10 mouse cellular contexts compared by ENCODE assay signal in the genomic region with DNA sequence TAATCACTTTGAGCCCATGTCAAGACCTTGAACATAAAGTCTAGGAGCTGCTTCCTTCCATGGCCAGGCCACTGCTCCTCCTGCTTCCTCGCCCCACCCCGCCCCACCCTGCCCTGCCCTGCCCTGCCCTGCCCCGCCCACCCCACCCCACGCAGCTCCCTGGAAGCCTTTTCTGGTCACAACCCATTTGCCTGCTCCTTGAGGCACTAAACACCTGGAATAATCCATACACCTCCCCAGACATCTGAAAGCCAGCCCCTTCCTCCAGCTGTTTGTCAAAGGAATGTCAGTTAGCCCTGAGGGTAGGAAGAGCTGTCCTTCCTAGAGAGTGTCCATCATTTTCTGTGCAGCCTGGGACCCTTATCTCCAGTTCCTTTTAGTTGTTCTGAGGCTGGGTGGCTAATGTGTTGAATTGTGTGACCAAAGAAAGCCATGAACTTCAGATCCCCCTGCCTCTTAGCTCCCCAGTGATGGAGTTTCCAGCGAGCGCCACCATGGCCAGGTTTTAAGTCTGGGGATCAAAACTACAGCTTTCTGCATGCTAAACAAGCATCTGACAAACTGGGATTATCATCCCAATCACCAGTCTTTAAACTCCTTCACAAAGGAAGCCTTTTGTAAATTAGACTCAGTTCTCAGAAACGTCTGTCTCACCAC. TPM values are rescaled to one million over a fixed set of nuclear protein-coding genes. Genes with fewer than 3 reads are reported as not detected.
A peak's percentile ranks its signal among the peaks of the same experiment; 100 is the strongest.
DNase-seq lines count a peak whose midpoint lies in the region; ATAC-seq lines count a peak whose summit lies in the region.
"Not testable (repeated sequence)": the region's sequence is repeated elsewhere in the genome, so short reads cannot be mapped to it uniquely, and the experiment has no call there.
"Had no signal": no experiment of that assay in that cellular context is flagged by ENCODE, and none has a peak within 500 bp of the region (broad histone marks: within the 10 kb centered on the region; RNA-seq: fewer than 3 reads in every experiment).

No protein-coding gene starts in this region.

- WGBS in kidney, embryonic 14.5 days: no CpG with 5 or more reads among the region's 7 CpGs
- 58% methylated on average over 2 of the region's 7 CpGs for WGBS in limb, embryonic 13.5 days

- DNase-seq in cerebellum, adult 8-10 months: peak; percentile 37
- peak; percentile 20 to 27 for DNase-seq in heart, postnatal 14 days
- peak; percentile 31 for DNase-seq in right cerebral cortex, adult 18-20 months
- peak; percentile 64 for DNase-seq in urinary bladder, adult 2 months (ENCODE audit: low spot score)

- not testable (repeated sequence) for H3K27me3 ChIP-seq in kidney, embryonic 14.5 days (ENCODE audit: control insufficient read depth, insufficient read depth, low read length); limb, embryonic 13.5 days

- not testable (repeated sequence) for H3K27ac ChIP-seq in kidney, embryonic 14.5 days (ENCODE audit: low read depth, low read length); limb, embryonic 13.5 days

- H3K4me3 ChIP-seq in kidney, embryonic 14.5 days (ENCODE audit: low read length); limb, embryonic 13.5 days: not testable (repeated sequence)

- not testable (repeated sequence) for H3K4me2 ChIP-seq in kidney, embryonic 14.5 days (replicated peaks; ENCODE audit: low read depth, low read length); limb, embryonic 13.5 days (replicated peaks)

- H3K36me3 ChIP-seq in kidney, embryonic 14.5 days (ENCODE audit: control insufficient read depth, insufficient read depth, low read length); limb, embryonic 13.5 days: not testable (repeated sequence)

- peak; percentile 62; the same call in 1 of the 2 replicates for ATAC-seq in frontal cortex, adult (ENCODE audit: low TSS enrichment)
- ATAC-seq in kidney, embryonic 14.5 days (ENCODE audit: low FRiP score, low TSS enrichment): peak; percentile 82
- 0 out of 2 replicates have a peak, but pooled peaks have one; percentile 36 for ATAC-seq in limb, embryonic 13.5 days (ENCODE audit: low FRiP score, low read depth)
- 0 out of 2 replicates have a peak, but pooled peaks have one; percentile 48 for ATAC-seq in megakaryocyte progenitor cell, adult 5-6 weeks (replicated peaks; ENCODE audit: poor library complexity)

- H3K4me1 ChIP-seq in kidney, embryonic 14.5 days (ENCODE audit: control insufficient read depth, insufficient read depth, low read length); limb, embryonic 13.5 days: not testable (repeated sequence)

- H3K9me3 ChIP-seq in kidney, embryonic 14.5 days (ENCODE audit: control insufficient read depth, low read length); limb, embryonic 13.5 days: not testable (repeated sequence)

- not testable (repeated sequence) for H3K9ac ChIP-seq in kidney, embryonic 14.5 days (ENCODE audit: low read depth, low read length); limb, embryonic 13.5 days

- intact Hi-C loops in heart, postnatal 14 days (cut with DNase I): not testable (repeated sequence)

RNA-seq across cellular contexts. Expression of a gene that starts 25.8 kb away (rescaled TPM):
- total RNA-seq in heart, postnatal 14 days (2021): 1 to 10 TPM in 1 of 2 experiments, under 1 TPM in 1; 0.20 to 1.3 TPM
- 0.27 TPM in 1 of 2 replicates, not detected in the other for polyA plus RNA-seq in kidney, embryonic 14.5 days (2014; fragmentation: Nextera tagmentation; extraction: Ambion mirVana)
- polyA plus RNA-seq in limb, embryonic 13.5 days (2015; fragmentation: Nextera tagmentation; extraction: Ambion mirVana): not detected in 2 replicates
- not detected in 2 replicates for total RNA-seq in megakaryocyte progenitor cell, adult 5-6 weeks (2015)
- 0.10 TPM in 1 of 2 replicates, not detected in the other for total RNA-seq in megakaryocyte progenitor cell, adult 5-6 weeks (2017)
- polyA plus RNA-seq in urinary bladder, adult 2 months (2012; rRNA removed): 0.04 TPM in 1 of 2 replicates, not detected in the other
- polyA plus RNA-seq: embryonic facial prominence, embryonic 11.5 days; heart, embryonic 16.5 days had no signal
